Mouse (Mus musculus) embryonic facial prominence, embryonic 15.5 days (tissue): ENCODE measurements around the gene Unc5a. TPM values are rescaled to one million over a fixed set of nuclear protein-coding genes. Genes with fewer than 3 reads are reported as not detected.

Experiments
- ATAC-seq: fragments of 200-750 bp; cut with Nextera tagmentation; 2 replicates; pipeline ENCODE4 v1.8.0; 2017; ENCODE audit warnings: low read depth, moderate TSS enrichment; ENCODE audit not compliant: insufficient number of reproducible peaks, low FRiP score, low TSS enrichment
- H3K27ac ChIP-seq: fragments of 300-500 bp; sonication (generic); replicated peaks from 2 replicates; pipeline ENCODE4 v1.5.1; 2015; ENCODE audit warnings: mild to moderate bottlenecking, inconsistent platforms
- H3K27me3 ChIP-seq: fragments of 300-500 bp; sonication (generic); 2 replicates; pipeline ENCODE4 v1.6.1; 2015; ENCODE audit warnings: inconsistent platforms
- H3K36me3 ChIP-seq: fragments of 300-500 bp; sonication (generic); 2 replicates; pipeline ENCODE4 v1.6.1; 2015; ENCODE audit warnings: mild to moderate bottlenecking, inconsistent platforms
- H3K4me1 ChIP-seq: fragments of 300-500 bp; sonication (generic); 2 replicates; pipeline ENCODE4 v1.6.1; 2015; ENCODE audit warnings: inconsistent platforms
- H3K4me2 ChIP-seq: fragments of 300-500 bp; sonication (generic); replicated peaks from 2 replicates; pipeline ENCODE4 v1.6.1; 2015; ENCODE audit warnings: mild to moderate bottlenecking, inconsistent platforms
- H3K4me3 ChIP-seq: fragments of 300-500 bp; sonication (generic); replicated peaks from 2 replicates; pipeline ENCODE4 v1.5.1; 2015; ENCODE audit warnings: mild to moderate bottlenecking, inconsistent platforms
- H3K9ac ChIP-seq: fragments of 300-500 bp; sonication (generic); 2 replicates; pipeline ENCODE4 v1.6.1; 2015; ENCODE audit warnings: inconsistent platforms
- H3K9me3 ChIP-seq: fragments of 300-500 bp; sonication (generic); replicated peaks from 2 replicates; pipeline ENCODE4 v1.6.1; 2016; ENCODE audit warnings: inconsistent platforms
- WGBS: fragments of 180-500 bp; shearing (Covaris S2); methylation state at CpG from one replicate; pipeline ENCODE4 v1.1.7; 2015; 5-methylcytosine and 5-hydroxymethylcytosine counted together
- polyA plus RNA-seq: library from polyadenylated mRNA; unstranded; fragments of >200 nt; fragmentation: Nextera tagmentation; extraction: Ambion mirVana; gene quantifications from 2 replicates; pipeline ENCODE4 v1.2.1, GENCODE M21; 2015

The Unc5a gene
- polyA plus RNA-seq, 1 experiment from 2014 or later = 2.0 TPM

DNA sequence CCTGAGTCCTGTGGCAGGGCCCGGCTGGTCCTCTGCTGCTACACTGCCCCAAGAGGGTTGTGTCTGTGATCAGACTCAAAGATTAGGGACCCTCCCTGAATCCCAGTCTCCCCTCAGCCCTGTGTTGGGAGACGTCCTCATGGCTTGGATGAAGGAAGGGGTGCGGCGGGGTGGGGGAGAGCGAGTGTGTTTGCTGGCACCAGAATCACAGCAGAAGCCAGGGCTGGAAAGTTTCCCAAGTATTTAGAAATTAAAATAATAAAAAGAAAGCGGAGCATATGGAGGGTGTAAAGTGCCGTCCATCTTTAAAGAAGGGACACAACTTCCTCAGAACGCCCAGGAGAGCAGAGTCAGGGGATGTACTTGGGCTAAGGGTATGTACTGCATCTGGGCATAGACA lies 14.3 kb upstream of the Unc5a start:
- Histone ChIP-seq H3K9me3 (no peaks in the 10 kb centered on the region), H3K27me3 (peaks cover 21% of the 10 kb centered on the region)
- 74% methylated on average over 8 of the region's 8 CpGs for WGBS

DNA sequence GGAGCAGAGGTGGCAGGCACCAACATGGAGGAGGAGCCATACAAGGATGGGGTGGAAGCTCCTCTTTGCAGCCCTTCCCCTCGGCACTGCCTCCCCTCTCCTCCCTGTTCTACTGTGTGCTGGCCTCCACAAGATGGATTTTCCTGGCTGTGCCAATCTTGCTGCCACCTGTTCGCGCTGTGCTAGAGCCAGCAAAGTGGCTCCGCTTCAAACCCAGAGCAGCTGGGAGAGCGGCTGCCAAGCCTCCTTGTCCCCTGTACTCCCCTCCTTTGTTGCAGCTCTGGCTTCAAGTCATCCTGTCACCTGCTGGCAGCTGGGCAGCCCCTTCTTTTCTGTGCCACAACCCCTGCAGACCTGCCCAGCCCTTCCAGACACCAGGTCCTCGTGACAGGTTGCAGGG lies 13.0 kb upstream of the Unc5a start:
- Histone ChIP-seq H3K36me3 (no peaks in the 10 kb centered on the region), H3K9me3 (no peaks in the 10 kb centered on the region), H3K4me3 (no peak overlapping the region), H3K4me2 (no peak overlapping the region), H3K27ac (no peak overlapping the region), H3K27me3 (peaks cover 21% of the 10 kb centered on the region), H3K4me1 (no peaks in the 10 kb centered on the region), H3K9ac (no peak overlapping the region)
- ATAC-seq = no peak
- WGBS = 64% methylated on average over 6 of the region's 6 CpGs

More for the DNA sequence above, 14.3 kb upstream of the Unc5a start:
- ATAC-seq = no peak
- Histone ChIP-seq H3K36me3 (no peaks in the 10 kb centered on the region), H3K27ac (no peak overlapping the region), H3K4me3 (no peak overlapping the region), H3K4me2 (no peak overlapping the region), H3K9ac (no peak overlapping the region), H3K4me1 (no peaks in the 10 kb centered on the region)

DNA sequence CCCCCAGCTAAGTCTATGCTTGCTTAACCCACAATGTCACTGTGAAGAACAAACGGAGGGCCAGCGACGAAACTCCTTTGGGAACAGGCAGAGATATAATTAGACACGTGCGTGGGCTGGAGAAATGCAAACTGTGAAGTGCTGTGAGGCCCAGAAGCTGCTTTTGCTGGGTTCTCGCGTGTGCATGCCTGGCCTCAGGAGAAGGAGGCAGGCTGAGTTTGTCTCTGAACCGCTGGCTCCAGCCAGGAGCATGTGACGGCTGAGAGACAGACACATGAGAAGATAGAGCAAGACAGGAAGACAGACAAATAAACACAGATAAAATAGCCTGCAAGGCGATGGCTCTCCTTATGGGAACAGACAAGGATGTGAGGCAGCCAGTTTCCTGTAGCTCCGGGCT lies 11.3 kb upstream of the Unc5a start:
- no peaks in the 10 kb centered on the region for H3K4me1 ChIP-seq
- H3K27ac ChIP-seq = no peak overlapping the region
- H3K9ac ChIP-seq = no peak overlapping the region
- H3K36me3 ChIP-seq = no peaks in the 10 kb centered on the region
- 42% methylated on average over 11 of the region's 11 CpGs for WGBS
- H3K9me3 ChIP-seq = no peaks in the 10 kb centered on the region
- H3K27me3 ChIP-seq = peaks cover 31% of the 10 kb centered on the region; the same call in 1 of the 2 replicates
- no peak overlapping the region for H3K4me3 ChIP-seq
- no peak for ATAC-seq
- H3K4me2 ChIP-seq = no peak overlapping the region

DNA sequence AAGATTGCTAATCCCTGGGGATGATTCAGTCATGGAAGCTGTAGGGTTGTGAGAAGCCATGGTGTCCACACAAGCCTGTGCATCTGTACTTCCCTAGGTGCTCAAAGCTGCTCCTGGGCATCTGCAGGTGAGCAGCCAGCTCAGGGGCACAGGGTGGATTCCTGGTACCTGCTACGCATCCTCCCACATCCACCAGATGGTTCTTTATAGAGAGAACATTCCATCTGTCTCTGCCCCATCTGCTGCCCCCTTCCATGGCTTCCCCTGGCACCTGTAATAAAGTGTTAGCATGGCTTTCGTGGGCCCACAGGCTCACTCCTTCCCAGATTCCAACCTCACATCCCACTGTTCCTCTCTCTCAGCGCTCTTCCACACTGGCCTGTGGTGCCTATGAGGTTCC lies 10.7 kb upstream of the Unc5a start:
- Histone ChIP-seq H3K4me1 (no peaks in the 10 kb centered on the region), H3K9ac (no peak overlapping the region), H3K4me3 (no peak overlapping the region), H3K36me3 (no peaks in the 10 kb centered on the region), H3K4me2 (no peak overlapping the region), H3K27ac (no peak overlapping the region), H3K27me3 (peaks cover 30% of the 10 kb centered on the region; the same call in 1 of the 2 replicates), H3K9me3 (no peaks in the 10 kb centered on the region)
- ATAC-seq = no peak
- WGBS = 79% methylated on average over 3 of the region's 3 CpGs

DNA sequence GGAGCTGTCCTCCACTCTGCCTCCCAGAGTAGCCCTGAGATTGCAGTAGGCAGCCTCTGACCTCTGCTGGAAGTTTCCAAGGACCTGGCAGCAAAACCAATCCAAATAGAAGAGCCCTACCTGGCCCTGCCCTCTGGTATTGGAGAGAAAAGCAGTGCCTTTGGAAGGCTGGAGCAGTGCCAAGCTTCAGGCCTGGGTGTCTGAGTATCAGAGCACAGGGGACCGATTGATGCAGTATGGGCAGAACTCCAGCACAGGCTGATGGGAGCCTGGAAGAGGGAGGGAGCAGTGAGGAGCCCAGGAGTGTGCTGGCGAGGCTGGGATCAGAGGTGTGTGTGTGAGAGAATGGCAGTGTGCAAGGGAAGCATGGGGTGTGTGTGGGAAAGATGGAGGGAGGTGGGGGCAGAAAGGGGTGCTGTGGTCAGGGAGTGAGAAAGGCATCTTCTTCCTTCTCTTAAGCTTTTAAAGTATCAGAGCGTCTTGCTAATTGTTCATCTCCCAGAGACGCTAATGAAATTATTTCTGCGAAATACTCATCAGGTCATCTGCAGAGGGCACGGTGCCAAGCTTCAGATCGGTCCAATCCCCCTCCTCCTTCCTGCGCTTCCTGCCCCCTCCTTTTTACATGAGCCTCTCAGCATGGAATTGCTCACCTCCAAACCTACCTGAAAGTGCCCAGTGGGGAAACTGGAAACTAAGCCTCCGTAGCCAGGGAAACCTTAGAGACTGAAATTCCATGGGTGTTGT lies 4.6 kb upstream of the Unc5a start:
- ATAC-seq = no peak
- Histone ChIP-seq H3K27me3 (peaks cover 66% of the 10 kb centered on the region), H3K9me3 (no peaks in the 10 kb centered on the region), H3K4me3 (no peak overlapping the region), H3K27ac (no peak overlapping the region), H3K4me2 (no peak overlapping the region), H3K36me3 (no peaks in the 10 kb centered on the region), H3K4me1 (peaks cover 12% of the 10 kb centered on the region), H3K9ac (no peak overlapping the region)
- WGBS = 38% methylated on average over 9 of the region's 9 CpGs

DNA sequence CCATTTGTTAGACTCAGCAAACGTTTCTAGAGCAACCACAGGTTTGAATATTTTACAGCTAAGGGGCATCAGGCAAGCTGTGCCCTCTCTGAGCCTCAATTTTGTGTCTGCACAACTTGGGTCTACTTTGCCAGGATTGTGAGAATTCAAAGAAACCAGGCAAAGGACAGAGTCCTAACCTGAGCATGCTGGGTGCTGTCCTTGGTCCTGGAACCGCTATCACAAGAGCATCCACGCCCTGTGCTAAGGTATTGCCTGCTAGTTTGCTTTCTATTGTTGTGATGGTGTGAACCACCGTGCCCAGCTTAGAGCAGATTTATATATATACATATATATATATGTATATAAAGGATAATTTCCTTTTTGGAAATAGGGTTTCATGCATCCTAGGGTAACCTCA lies 3.9 kb upstream of the Unc5a start:
- no peak for ATAC-seq
- Histone ChIP-seq H3K4me2 (no peak overlapping the region), H3K9me3 (no peaks in the 10 kb centered on the region), H3K27me3 (peaks cover 72% of the 10 kb centered on the region), H3K36me3 (no peaks in the 10 kb centered on the region), H3K27ac (no peak overlapping the region), H3K4me1 (peaks cover 20% of the 10 kb centered on the region), H3K9ac (no peak overlapping the region), H3K4me3 (no peak overlapping the region)
- WGBS = 5% methylated on average over 4 of the region's 4 CpGs

DNA sequence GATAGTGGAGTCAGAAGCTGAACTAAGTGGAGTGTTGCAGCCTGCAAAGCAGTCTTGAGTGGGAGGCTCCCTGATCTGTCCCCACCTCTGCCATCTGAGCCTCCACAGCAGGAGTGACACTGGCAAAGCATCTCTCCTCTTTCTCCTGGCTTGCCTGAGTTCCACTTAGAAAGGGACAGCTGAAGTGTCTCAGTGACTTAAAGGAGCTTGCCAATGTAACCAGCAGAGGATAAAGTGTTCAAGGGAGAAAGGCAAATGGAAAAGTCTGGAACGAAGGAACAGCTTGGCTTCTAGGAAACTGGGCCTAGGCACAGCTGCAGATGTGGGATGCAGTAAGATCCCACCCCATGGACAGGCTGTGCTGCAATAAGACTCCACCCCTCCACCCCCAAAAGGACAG lies 2.8 kb upstream of the Unc5a start:
- 60% methylated on average over 1 of the region's 1 CpGs for WGBS
- ATAC-seq = no peak
- Histone ChIP-seq H3K27ac (no peak overlapping the region), H3K4me1 (peaks cover 27% of the 10 kb centered on the region), H3K4me3 (no peak overlapping the region), H3K4me2 (no peak overlapping the region), H3K9ac (no peak overlapping the region), H3K27me3 (peaks cover 81% of the 10 kb centered on the region), H3K9me3 (no peaks in the 10 kb centered on the region), H3K36me3 (no peaks in the 10 kb centered on the region)

DNA sequence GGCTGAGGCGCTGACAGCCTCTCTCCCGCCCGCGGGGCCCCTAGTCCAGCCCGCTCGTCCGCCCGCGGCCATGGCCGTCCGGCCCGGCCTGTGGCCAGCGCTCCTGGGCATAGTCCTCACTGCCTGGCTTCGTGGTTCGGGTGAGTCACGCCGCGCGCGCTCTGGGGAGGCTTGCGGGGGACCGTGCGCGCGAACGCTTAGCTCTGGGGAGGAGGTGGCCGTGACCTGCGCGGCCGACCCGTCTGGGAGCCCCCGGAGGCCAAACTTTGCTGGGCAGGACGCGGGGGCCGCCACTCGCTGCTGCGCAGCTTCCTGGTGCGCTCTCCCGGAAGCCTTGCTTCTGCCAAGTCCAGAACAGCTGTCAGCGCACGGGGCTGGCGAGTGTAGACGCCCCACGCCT lies 381 bp downstream of the Unc5a start:
- H3K4me3 ChIP-seq = peak overlapping the region; percentile 59
- no peaks in the 10 kb centered on the region for H3K9me3 ChIP-seq
- no peak overlapping the region for H3K27ac ChIP-seq
- H3K36me3 ChIP-seq = no peaks in the 10 kb centered on the region
- peaks cover 95% of the 10 kb centered on the region for H3K27me3 ChIP-seq
- ATAC-seq = peak; percentile 37; the same call in 1 of the 2 replicates
- H3K4me2 ChIP-seq = peak overlapping the region; percentile 100
- no peak overlapping the region; the same call in 1 of the 2 replicates for H3K9ac ChIP-seq
- under 1% methylated on average over 44 of the region's 44 CpGs for WGBS
- H3K4me1 ChIP-seq = peaks cover 27% of the 10 kb centered on the region

DNA sequence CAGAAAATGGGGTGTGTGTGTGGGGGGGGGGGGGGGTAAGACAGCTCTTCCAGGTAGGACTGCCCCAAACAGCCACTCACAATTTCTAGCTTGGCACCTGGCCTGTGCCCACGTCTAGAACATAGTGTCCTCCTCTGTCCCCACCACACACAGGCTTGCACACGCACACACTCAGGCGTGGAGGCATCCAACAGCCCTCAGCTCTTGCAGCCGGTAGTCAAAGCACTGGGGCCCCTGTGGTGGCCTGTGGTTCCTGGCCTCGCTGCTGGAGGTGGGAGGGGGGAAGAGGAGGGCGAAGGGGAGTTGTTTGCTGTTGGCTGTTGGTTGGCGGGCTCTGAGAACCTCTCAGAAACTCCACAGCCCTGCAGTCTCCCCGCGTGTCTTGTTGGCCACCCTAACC lies 920 bp downstream of the Unc5a start:
- peak overlapping the region; percentile 59 for H3K4me3 ChIP-seq
- no peaks in the 10 kb centered on the region for H3K36me3 ChIP-seq
- H3K4me2 ChIP-seq = peak overlapping the region; percentile 100
- H3K9me3 ChIP-seq = no peaks in the 10 kb centered on the region
- H3K4me1 ChIP-seq = peaks cover 27% of the 10 kb centered on the region
- H3K27me3 ChIP-seq = peaks cover 95% of the 10 kb centered on the region
- no peak; the same call in 1 of the 2 replicates for ATAC-seq
- H3K9ac ChIP-seq = no peak overlapping the region
- H3K27ac ChIP-seq = no peak overlapping the region
- WGBS = under 1% methylated on average over 9 of the region's 9 CpGs

DNA sequence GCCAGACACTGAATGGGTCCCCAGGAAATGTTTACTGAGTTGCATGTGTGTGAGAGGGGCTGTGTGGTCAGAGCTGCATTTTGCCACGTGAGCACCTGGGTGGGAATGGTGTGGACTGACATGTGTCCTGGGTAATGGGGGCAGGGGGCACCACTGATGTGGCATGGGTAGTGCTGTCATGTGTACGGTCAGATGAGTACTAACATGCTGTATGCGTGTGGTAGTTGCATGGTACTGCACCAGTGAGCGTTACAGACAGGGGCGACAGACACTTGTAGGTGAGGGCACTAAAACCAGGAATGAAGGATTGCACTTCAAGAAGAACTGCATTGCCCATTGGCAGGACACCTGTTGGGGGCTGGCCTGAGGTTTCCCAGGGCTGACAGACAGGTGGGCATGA lies 2.0 kb downstream of the Unc5a start:
- H3K9me3 ChIP-seq = no peaks in the 10 kb centered on the region
- no peak for ATAC-seq
- peaks cover 32% of the 10 kb centered on the region for H3K4me1 ChIP-seq
- H3K27ac ChIP-seq = no peak overlapping the region
- peaks cover 95% of the 10 kb centered on the region for H3K27me3 ChIP-seq
- H3K4me2 ChIP-seq = no peak overlapping the region
- H3K9ac ChIP-seq = no peak overlapping the region
- H3K36me3 ChIP-seq = no peaks in the 10 kb centered on the region
- 51% methylated on average over 5 of the region's 5 CpGs for whole genome bisulfite sequencing
- no peak overlapping the region for H3K4me3 ChIP-seq

DNA sequence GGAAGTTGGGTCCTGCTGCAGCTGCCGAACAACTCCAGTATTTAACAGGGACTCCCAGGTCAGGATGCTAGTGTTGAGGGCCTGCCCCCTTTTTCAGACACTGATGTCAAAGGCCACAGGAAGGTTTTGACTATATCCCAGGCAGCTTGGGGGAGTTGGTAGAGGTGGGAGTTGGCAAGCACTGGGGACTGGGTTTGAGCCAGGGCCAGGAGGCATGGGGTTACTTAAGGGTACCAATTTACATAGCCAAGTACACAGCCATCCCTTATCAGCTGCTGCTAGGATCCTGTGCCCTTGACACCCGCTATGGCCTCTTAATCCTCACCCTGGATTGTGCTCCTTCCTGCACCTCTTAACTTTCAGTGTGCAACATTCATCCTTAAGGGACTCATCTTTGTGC lies 5.5 kb downstream of the Unc5a start:
- Histone ChIP-seq H3K36me3 (no peaks in the 10 kb centered on the region), H3K27me3 (peaks cover 87% of the 10 kb centered on the region), H3K9me3 (no peaks in the 10 kb centered on the region), H3K4me3 (no peak overlapping the region), H3K27ac (no peak overlapping the region), H3K4me1 (peaks cover 21% of the 10 kb centered on the region), H3K4me2 (no peak overlapping the region), H3K9ac (no peak overlapping the region)
- WGBS = 59% methylated on average over 2 of the region's 2 CpGs
- ATAC-seq = no peak
